Comparison of ENCODE assay signal across 8 mouse cellular contexts in the genomic region with DNA sequence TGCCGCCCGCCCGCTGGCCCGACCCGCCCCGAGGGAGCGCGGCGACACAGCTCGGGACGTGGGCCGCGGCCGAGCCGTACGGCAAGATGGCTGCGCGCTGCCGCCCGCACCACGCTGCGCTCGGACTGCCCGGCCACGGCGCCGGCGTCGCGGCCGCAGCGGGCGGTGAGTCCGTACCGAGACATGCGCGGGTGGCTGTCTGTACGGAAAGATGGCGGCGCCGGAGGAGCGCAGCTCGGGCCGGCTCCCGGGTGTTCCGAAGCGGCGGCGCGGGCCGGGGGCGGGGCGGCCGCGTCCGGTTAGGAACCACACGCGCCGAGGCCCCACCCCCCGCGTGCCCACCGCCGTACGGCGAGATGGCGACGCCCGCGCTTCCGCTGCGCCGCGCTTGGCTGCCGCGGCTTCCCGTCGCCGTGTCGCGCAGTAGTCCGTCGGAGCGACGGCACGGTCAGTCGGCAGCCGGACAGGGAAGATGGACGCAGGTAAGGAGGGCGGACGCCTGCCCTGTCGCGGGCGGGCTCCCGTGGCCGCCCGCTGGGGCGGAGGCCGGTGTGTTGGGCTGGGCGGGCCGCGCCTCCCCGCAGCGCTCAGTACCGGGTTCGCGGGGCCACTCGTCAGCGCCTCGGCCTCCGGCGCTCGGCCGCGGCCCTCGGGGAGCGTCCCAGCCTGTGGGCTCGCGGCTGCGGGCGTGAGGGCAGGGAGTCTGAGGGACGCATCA. TPM values are rescaled to one million over a fixed set of nuclear protein-coding genes. Genes with fewer than 3 reads are reported as not detected.
DNase-seq lines count a peak whose midpoint lies in the region; ATAC-seq and TF ChIP-seq lines count a peak whose summit lies in the region.

A gene (minus strand): TSS at position 292 of the 718 bp plus-strand sequence.

- peak within 1 kb of the TSS; percentile 91 for H3K27ac ChIP-seq in gastrocnemius, adult 2 months
- H3K27ac ChIP-seq in hindbrain, embryonic 16.5 days (ENCODE audit: low read depth, low read length), result peak within 1 kb of the TSS; percentile 82

- H3K4me1 ChIP-seq in hindbrain, embryonic 16.5 days (ENCODE audit: control insufficient read depth, insufficient read depth, low read depth, low read length), result peaks cover 24% of the 10 kb centered on the region

- no peak for TF ChIP-seq CTCF in gastrocnemius, adult 2 months (IDR thresholded peaks at IDR 0.05)

- intact Hi-C loops in gastrocnemius, adult 2 months (cut with DNase I), result loop anchor here (2.0 to 10.0 kb wide), 3 partner anchors 48 to 310 kb away; a partner anchor contains a TSS

- ATAC-seq in common myeloid progenitor, adult 5-6 weeks (replicated peaks; ENCODE audit: low read depth, poor library complexity, severe bottlenecking), result peak; percentile 53
- ATAC-seq in hindbrain, embryonic 16.5 days, result peak; percentile 95

- H3K9me3 ChIP-seq in hindbrain, embryonic 16.5 days (ENCODE audit: control insufficient read depth, low read length), result no peaks in the 10 kb centered on the region

- DNase-seq in ZHBTc4 (ENCODE audit: low read depth, low spot score), result peak; percentile 83
- DNase-seq in gastrocnemius, adult 2 months, result peak; percentile 98
- DNase-seq in left cerebral cortex, adult 18-20 months (ENCODE audit: low spot score in 2 of 2), result peak; percentile 88 to 95
- DNase-seq in lung, postnatal 4 days, result peak; percentile 93 to 97
- DNase-seq in retina, postnatal 1 day, result peak; percentile 92
- peak; percentile 94 for DNase-seq in thymus, postnatal 4 days

- 0 out of 2 replicates have a peak, but pooled peaks cover 2% of the 10 kb centered on the region for H3K36me3 ChIP-seq in hindbrain, embryonic 16.5 days (ENCODE audit: control insufficient read depth, insufficient read depth, low read length)

- WGBS in hindbrain, embryonic 16.5 days, result under 1% methylated on average over 63 of the region's 121 CpGs

- peak within 1 kb of the TSS; percentile 94 for H3K4me3 ChIP-seq in gastrocnemius, adult 2 months
- peak within 1 kb of the TSS; percentile 98 for H3K4me3 ChIP-seq in hindbrain, embryonic 16.5 days (ENCODE audit: low read length)

- H3K9ac ChIP-seq in hindbrain, embryonic 16.5 days (ENCODE audit: low read depth, low read length), result peak within 1 kb of the TSS; percentile 92

- H3K4me2 ChIP-seq in hindbrain, embryonic 16.5 days (ENCODE audit: low read length), result peak within 1 kb of the TSS; percentile 79

- no peaks in the 10 kb centered on the region for H3K27me3 ChIP-seq in hindbrain, embryonic 16.5 days (replicated peaks; ENCODE audit: control insufficient read depth, insufficient read depth, low read length)

RNA-seq across cellular contexts. Expression of the gene that starts here (rescaled TPM):
- total RNA-seq in common myeloid progenitor, adult 5-6 weeks (2017), result 26.2 and 27.7 TPM in 2 replicates
- total RNA-seq in gastrocnemius, adult 2 months (2021), result 10 to 100 TPM; 70.0 to 94.1 TPM
- 51.3 and 52.6 TPM in 2 replicates for polyA plus RNA-seq in hindbrain, embryonic 16.5 days (2015; fragmentation: Nextera tagmentation; extraction: Ambion mirVana)
- total RNA-seq in left cerebral cortex, adult 18-20 months (2021), result 10 to 100 TPM; 43.5 to 44.2 TPM

Comparison
In these comparisons a context has a peak if more than half of its experiments do, and no peak if none do; other contexts are left out.
1. Peak in every context shown above with its lines: DNase-seq, ATAC-seq, H3K4me3 ChIP-seq and H3K27ac ChIP-seq.